Mouse (Mus musculus) limb, embryonic 12.5 days (tissue): ENCODE results near the gene Atl3. TPM values are rescaled to one million over a fixed set of nuclear protein-coding genes. Genes with fewer than 3 reads are reported as not detected.

Source experiments
- ATAC-seq: fragments of 200-750 bp; cut with Nextera tagmentation; 2 replicates; pipeline ENCODE4 v1.8.0; 2017; ENCODE audit warnings: low read depth, moderate TSS enrichment; ENCODE audit not compliant: insufficient number of reproducible peaks, insufficient read depth, low FRiP score, low TSS enrichment
- H3K27ac ChIP-seq: fragments of 300-500 bp; sonication (generic); 2 replicates; pipeline ENCODE4 v1.5.1; 2016; ENCODE audit warnings: mild to moderate bottlenecking, moderate library complexity
- H3K27me3 ChIP-seq: fragments of 300-500 bp; sonication (generic); 2 replicates; pipeline ENCODE4 v1.6.1; 2016; ENCODE audit warnings: mild to moderate bottlenecking, moderate library complexity
- H3K36me3 ChIP-seq: fragments of 300-500 bp; sonication (generic); 2 replicates; pipeline ENCODE4 v1.6.1; 2016; ENCODE audit warnings: mild to moderate bottlenecking, moderate library complexity
- H3K4me1 ChIP-seq: fragments of 300-500 bp; sonication (generic); replicated peaks from 2 replicates; pipeline ENCODE4 v1.6.1; 2016
- H3K4me2 ChIP-seq: fragments of 300-500 bp; sonication (generic); 2 replicates; pipeline ENCODE4 v1.6.1; 2016; ENCODE audit warnings: mild to moderate bottlenecking, moderate library complexity
- H3K4me3 ChIP-seq: fragments of 300-500 bp; sonication (generic); replicated peaks from 2 replicates; pipeline ENCODE4 v1.5.1; 2016; ENCODE audit warnings: mild to moderate bottlenecking
- H3K9ac ChIP-seq: fragments of 300-500 bp; sonication (generic); replicated peaks from 2 replicates; pipeline ENCODE4 v1.6.1; 2016; ENCODE audit warnings: mild to moderate bottlenecking, moderate library complexity
- H3K9me3 ChIP-seq: fragments of 300-500 bp; sonication (generic); 2 replicates; pipeline ENCODE4 v1.6.1; 2016; ENCODE audit warnings: mild to moderate bottlenecking, moderate library complexity
- whole genome bisulfite sequencing: fragments of 180-500 bp; shearing (Covaris S2); methylation state at CpG from one replicate; pipeline ENCODE4 v1.1.7; 2016; 5-methylcytosine and 5-hydroxymethylcytosine counted together
- polyA plus RNA-seq: library from polyadenylated mRNA; unstranded; fragments of >200 nt; fragmentation: Nextera tagmentation; extraction: Ambion mirVana; gene quantifications from 2 replicates; pipeline ENCODE4 v1.2.1, GENCODE M21; 2016

The Atl3 gene
- polyA plus RNA-seq, 1 experiment from 2014 or later: 11.9 TPM

DNA sequence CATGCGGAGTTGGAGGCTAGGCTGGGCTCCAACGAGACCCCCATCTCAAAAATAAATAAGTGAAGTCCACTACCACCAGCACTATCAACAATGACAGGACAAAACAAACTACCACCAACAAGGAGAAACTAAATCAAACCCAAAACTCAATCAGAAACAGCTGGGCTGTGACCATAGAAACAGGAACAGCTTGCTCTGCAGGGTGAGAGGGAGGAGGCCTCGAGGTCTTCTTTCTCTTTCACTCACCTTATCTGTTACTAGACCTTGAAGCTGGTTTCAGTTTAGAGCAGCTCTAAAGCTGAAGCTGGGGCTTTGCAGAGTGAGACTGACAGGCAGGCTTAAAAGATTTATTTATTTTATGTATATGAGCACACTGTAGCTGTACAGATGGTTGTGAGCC lies 67.6 kb downstream of the Atl3 start:
- Histone ChIP-seq H3K9me3 (no peaks in the 10 kb centered on the region), H3K36me3 (no peaks in the 10 kb centered on the region), H3K4me2 (no peak overlapping the region), H3K4me1 (peaks cover 15% of the 10 kb centered on the region), H3K9ac (no peak overlapping the region), H3K27me3 (0 out of 2 replicates have a peak, but pooled peaks cover 5% of the 10 kb centered on the region), H3K27ac (no peak overlapping the region), H3K4me3 (no peak overlapping the region)
- no peak for ATAC-seq
- 66% methylated on average over 3 of the region's 3 CpGs for WGBS

DNA sequence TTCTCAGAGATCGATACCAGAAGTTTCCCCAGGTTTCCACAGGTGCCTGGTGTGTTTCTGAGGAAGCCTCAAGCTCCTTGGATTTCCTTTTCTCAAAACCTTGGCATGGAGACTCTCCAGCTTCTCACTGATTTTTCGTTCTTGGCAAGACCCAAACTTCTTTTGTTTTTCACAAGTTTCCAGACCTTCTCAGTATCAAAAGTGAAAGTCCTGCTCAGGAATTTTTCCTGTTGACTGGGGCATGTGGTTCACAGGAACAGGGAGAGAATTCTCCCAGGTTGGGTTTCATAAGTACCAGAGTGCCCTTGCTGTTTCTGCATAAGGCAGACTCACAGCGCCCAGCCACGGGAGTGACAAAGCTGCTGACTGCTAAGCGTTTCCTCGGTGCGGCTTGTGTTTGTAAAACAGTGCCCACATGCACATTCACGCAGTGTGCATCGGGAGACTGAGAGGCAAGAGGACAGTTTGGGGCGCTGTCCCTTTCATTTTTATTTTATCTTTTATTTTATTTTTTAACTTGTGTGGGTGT lies 68.8 kb downstream of the Atl3 start:
- no peaks in the 10 kb centered on the region for H3K36me3 ChIP-seq
- H3K4me1 ChIP-seq: peaks cover 24% of the 10 kb centered on the region
- no peak overlapping the region for H3K4me2 ChIP-seq
- no peak overlapping the region for H3K9ac ChIP-seq
- no peak overlapping the region for H3K27ac ChIP-seq
- H3K27me3 ChIP-seq: 0 out of 2 replicates have a peak, but pooled peaks cover 5% of the 10 kb centered on the region
- H3K4me3 ChIP-seq: no peak overlapping the region
- no peak for ATAC-seq
- no peaks in the 10 kb centered on the region for H3K9me3 ChIP-seq
- WGBS: 72% methylated on average over 10 of the region's 10 CpGs

DNA sequence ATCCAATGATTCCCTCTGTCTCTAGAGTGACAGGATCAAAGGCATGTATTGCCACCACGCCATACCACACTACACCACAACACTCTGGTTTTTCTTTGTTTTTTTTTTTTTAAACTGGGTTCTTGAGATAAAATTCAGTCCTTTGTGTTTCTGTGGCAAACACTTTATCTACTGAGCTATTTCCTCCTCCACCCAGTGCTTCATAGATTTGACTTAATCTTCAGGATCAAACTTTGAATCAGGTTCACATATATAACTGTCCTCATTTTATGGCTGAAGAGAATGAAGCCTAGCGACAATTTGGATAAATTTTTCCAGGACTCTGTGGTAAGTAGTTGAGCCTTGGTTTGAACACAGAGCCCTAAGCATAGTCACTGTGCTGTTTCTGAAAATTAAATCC lies 69.8 kb downstream of the Atl3 start:
- Histone ChIP-seq H3K27ac (no peak overlapping the region), H3K9ac (no peak overlapping the region), H3K27me3 (no peaks in the 10 kb centered on the region), H3K4me1 (peaks cover 24% of the 10 kb centered on the region), H3K4me2 (no peak overlapping the region), H3K4me3 (no peak overlapping the region), H3K9me3 (no peaks in the 10 kb centered on the region), H3K36me3 (no peaks in the 10 kb centered on the region)
- ATAC-seq: no peak
- WGBS: 74% methylated on average over 2 of the region's 2 CpGs

DNA sequence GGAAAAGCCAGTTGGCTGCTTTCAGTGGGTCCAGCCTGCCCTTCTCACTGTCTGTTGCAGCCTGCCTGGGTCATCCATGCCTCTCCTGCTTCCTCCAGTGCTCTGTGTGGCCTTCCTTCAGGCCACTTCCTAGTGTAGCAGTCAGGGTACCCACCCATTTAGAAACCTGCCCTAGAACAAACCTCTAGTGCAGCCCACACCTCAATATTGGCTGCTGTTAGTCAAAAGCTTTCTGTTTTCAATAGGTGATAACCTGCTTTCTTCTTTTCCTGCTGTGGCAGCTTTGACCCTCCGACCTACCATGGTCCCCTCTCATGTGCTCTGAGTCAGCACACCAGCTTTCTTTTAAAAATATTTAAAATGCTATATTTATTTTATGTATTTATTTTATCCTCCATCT lies 70.6 kb downstream of the Atl3 start:
- Histone ChIP-seq H3K9me3 (no peaks in the 10 kb centered on the region), H3K27ac (no peak overlapping the region), H3K27me3 (no peaks in the 10 kb centered on the region), H3K4me1 (peaks cover 24% of the 10 kb centered on the region), H3K9ac (no peak overlapping the region), H3K36me3 (no peaks in the 10 kb centered on the region), H3K4me3 (no peak overlapping the region), H3K4me2 (no peak overlapping the region)
- WGBS: 85% methylated on average over 1 of the region's 1 CpGs
- ATAC-seq: no peak

DNA sequence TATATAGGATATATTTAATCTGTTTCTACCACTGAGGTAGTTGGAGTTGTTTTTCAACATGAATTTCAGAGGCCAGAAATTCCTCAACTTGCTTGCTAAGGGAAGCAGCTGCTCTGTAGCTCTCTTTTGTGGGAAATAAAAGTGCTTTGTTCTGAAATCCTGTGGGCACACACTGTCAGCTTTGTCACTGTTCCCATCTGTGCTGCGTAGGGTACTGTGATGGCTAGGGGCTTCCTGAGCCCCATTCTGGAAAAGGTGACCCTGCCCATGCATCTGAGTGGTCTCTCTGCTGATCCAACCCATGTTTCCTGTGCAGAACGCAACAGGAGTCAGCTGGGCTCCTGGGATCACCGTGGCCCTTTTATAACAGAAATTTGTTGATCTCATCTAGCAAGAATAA lies 73.0 kb downstream of the Atl3 start:
- Histone ChIP-seq H3K4me1 (peaks cover 24% of the 10 kb centered on the region), H3K4me2 (no peak overlapping the region), H3K27ac (no peak overlapping the region; the same call in 1 of the 2 replicates), H3K4me3 (no peak overlapping the region), H3K27me3 (no peaks in the 10 kb centered on the region), H3K9me3 (no peaks in the 10 kb centered on the region), H3K9ac (no peak overlapping the region), H3K36me3 (no peaks in the 10 kb centered on the region)
- no peak for ATAC-seq
- WGBS: 81% methylated on average over 3 of the region's 3 CpGs

DNA sequence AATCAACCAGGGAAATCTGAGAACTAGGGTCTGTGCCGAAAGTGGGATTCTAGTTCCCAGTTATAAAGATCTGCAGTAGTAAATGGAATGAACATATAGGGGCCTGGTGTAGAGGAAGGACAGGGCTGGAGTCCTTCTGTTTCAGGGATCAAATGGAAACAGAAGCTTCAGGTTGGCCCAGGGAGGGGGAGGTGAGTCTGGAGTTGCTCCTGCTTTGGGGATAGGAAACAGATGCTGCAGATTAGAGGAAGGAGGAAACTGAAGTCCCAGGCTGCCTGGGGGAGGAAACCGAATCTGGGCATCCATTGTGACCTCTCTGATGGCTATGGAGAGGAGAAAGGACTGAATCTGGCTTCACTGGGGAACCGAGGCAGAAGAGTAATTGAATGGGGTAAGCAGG lies 74.5 kb downstream of the Atl3 start:
- no peaks in the 10 kb centered on the region for H3K9me3 ChIP-seq
- H3K36me3 ChIP-seq: no peaks in the 10 kb centered on the region
- peak; percentile 75 for ATAC-seq
- H3K4me3 ChIP-seq: no peak overlapping the region
- peaks cover 24% of the 10 kb centered on the region for H3K4me1 ChIP-seq
- peak overlapping the region; percentile 72 for H3K27ac ChIP-seq
- no peak overlapping the region for H3K9ac ChIP-seq
- WGBS: 20% methylated on average over 3 of the region's 3 CpGs
- no peaks in the 10 kb centered on the region for H3K27me3 ChIP-seq
- no peak overlapping the region for H3K4me2 ChIP-seq

DNA sequence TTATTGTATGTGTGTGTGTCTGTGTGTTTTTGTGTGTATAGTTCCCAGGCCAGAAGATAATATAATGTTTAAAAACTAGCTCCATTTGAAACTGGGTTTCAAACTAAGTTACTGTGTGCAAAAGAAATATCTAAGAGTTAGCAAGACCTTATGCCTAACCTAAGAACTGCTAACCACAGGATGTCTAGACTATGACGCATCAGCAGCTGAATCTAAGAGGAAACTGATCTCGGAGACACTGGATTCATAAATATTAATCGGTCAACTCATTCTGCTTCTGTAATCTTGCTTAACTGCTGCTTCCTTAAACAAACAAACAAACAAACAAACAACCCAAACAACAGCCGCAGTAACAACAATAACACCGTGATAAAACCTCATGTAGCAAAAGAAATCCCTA lies 75.8 kb downstream of the Atl3 start:
- Histone ChIP-seq H3K27ac (no peak overlapping the region), H3K27me3 (no peaks in the 10 kb centered on the region), H3K9ac (no peak overlapping the region), H3K4me3 (no peak overlapping the region), H3K4me1 (peaks cover 24% of the 10 kb centered on the region), H3K4me2 (no peak overlapping the region), H3K36me3 (no peaks in the 10 kb centered on the region), H3K9me3 (no peaks in the 10 kb centered on the region)
- 85% methylated on average over 5 of the region's 5 CpGs for WGBS
- ATAC-seq: no peak

DNA sequence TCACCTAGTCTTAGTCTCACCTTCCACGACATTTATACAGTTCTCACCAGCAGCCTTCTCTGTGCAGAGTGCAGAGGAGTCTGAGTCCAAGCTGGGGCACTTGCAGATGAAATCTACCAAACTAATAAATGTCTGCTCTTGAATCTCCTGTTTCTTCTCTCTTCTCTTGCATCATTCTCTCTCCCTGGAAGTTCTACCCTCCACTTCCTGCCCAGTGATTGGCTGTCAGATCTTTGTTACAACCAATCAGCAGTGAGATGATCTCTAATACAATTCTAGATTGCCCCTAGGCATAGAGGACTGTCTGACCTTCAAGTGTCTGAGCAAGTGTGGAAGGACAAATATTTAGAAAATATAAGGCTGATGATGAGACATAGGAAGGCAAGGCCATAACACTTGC lies 82.3 kb downstream of the Atl3 start:
- Histone ChIP-seq H3K27me3 (no peaks in the 10 kb centered on the region), H3K4me1 (no peaks in the 10 kb centered on the region), H3K9me3 (no peaks in the 10 kb centered on the region), H3K4me3 (no peak overlapping the region), H3K4me2 (no peak overlapping the region), H3K9ac (no peak overlapping the region), H3K36me3 (no peaks in the 10 kb centered on the region), H3K27ac (no peak overlapping the region)
- WGBS: 86% methylated on average over 1 of the region's 1 CpGs
- no peak for ATAC-seq

DNA sequence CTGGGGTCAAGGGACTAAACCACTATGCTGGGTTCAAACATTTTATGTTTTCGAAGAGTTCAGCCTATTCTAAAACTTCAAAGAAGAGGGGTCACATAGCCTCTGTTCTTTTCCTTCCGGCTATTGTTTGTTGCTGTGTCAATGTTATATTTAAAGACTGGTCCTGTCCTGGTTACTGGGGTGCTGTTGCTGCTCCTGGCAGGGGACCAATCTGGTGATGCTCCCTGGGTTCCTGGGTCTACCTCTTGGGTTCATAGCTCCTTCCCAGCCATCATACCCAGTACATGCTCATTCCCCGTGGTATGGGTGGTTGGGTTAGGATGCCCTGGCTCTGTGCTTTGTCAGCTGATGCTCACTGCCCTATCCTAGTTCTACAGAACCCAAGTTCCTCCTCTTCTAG lies 83.9 kb downstream of the Atl3 start:
- no peak overlapping the region for H3K27ac ChIP-seq
- H3K36me3 ChIP-seq: no peaks in the 10 kb centered on the region
- WGBS: 84% methylated on average over 3 of the region's 3 CpGs
- H3K4me3 ChIP-seq: no peak overlapping the region
- no peaks in the 10 kb centered on the region for H3K27me3 ChIP-seq
- ATAC-seq: no peak
- no peak overlapping the region for H3K4me2 ChIP-seq
- H3K9ac ChIP-seq: no peak overlapping the region
- no peaks in the 10 kb centered on the region for H3K9me3 ChIP-seq
- H3K4me1 ChIP-seq: 0 out of 2 replicates have a peak, but pooled peaks cover under 1% of the 10 kb centered on the region

DNA sequence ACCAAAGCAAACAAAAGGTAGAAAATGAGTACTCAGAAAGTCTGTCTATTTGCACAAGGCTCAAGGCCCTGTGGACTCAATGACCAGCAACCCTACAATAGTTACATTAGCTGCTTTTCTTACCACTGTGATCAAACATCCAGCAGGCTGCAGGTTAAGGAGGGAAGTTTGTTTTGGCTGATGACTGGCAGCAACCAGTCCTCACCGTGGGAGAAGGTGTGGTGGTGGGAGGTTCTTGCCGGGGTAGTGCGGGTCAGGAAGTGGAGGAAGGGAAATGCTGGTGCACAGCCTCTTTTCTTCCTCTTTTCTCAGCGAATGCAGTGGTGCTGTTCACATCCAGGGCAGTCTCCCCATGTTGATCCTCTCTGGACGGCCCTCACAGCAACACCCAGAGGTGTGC lies 87.2 kb downstream of the Atl3 start:
- H3K27ac ChIP-seq: no peak overlapping the region
- H3K4me3 ChIP-seq: no peak overlapping the region
- no peak overlapping the region for H3K9ac ChIP-seq
- no peak overlapping the region for H3K4me2 ChIP-seq
- no peaks in the 10 kb centered on the region for H3K36me3 ChIP-seq
- no peak for ATAC-seq
- H3K9me3 ChIP-seq: no peaks in the 10 kb centered on the region
- no peaks in the 10 kb centered on the region for H3K27me3 ChIP-seq
- WGBS: 70% methylated on average over 5 of the region's 5 CpGs
- H3K4me1 ChIP-seq: peaks cover 4% of the 10 kb centered on the region; the same call in 1 of the 2 replicates

DNA sequence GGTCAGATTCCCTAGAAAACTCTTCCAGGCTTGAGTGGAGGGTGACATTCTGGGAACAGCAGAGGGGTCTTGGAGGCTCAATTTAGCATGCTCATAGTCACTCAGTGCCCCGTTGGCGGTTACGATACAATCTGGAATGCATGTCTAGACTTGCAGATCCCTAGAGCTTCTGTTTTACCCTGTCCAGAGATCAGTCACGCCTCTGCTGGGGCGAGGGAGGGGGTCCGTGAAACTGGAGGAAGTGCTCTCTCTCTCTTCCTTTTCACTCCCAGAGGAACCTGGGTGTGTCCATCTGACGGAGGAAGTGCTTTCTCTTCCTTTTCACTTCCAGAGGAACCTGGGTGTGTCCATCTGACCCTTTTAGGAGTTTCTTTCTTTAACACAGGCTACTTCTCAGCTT lies 89.3 kb downstream of the Atl3 start:
- Histone ChIP-seq H3K4me2 (no peak overlapping the region), H3K27ac (no peak overlapping the region), H3K4me1 (peaks cover 4% of the 10 kb centered on the region; the same call in 1 of the 2 replicates), H3K4me3 (no peak overlapping the region), H3K9me3 (peaks cover 2% of the 10 kb centered on the region; the same call in 1 of the 2 replicates), H3K27me3 (no peaks in the 10 kb centered on the region), H3K9ac (no peak overlapping the region), H3K36me3 (no peaks in the 10 kb centered on the region)
- WGBS: 66% methylated on average over 7 of the region's 7 CpGs
- no peak for ATAC-seq

DNA sequence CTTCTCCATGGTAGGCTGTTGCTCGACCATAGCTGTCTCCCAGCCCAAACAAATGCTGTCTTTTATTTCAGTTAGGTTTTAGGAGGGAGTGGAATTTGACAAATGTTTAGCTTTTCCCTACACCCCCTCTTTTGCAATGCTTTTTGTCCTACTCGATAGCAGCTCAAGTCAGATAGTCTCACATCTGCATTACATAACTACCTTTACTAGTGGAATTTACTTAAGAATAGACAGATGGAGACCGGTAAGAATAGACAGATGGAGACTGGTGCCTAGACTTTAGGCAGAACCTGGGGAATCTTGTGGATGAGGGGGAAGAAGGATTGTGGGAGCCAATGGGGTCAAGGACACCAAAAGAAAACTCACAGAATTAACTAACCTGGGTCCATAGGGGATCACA lies 89.8 kb downstream of the Atl3 start:
- no peaks in the 10 kb centered on the region for H3K36me3 ChIP-seq
- no peak overlapping the region for H3K9ac ChIP-seq
- H3K9me3 ChIP-seq: peaks cover 3% of the 10 kb centered on the region; the same call in 1 of the 2 replicates
- H3K27ac ChIP-seq: no peak overlapping the region
- no peak overlapping the region for H3K4me2 ChIP-seq
- no peak for ATAC-seq
- peaks cover 4% of the 10 kb centered on the region; the same call in 1 of the 2 replicates for H3K4me1 ChIP-seq
- no peak overlapping the region for H3K4me3 ChIP-seq
- 77% methylated on average over 3 of the region's 3 CpGs for WGBS
- H3K27me3 ChIP-seq: no peaks in the 10 kb centered on the region
